Mouse (Mus musculus) cortical plate, adult 2 months (tissue): Measurements from ENCODE around the gene Kcnk2. TPM values are rescaled to one million over a fixed set of nuclear protein-coding genes. Genes with fewer than 3 reads are reported as not detected.

Experiments
- H3K27ac ChIP-seq: fragments of 200-500 bp; 2 replicates; pipeline ENCODE4 v1.5.1; 2012; ENCODE audit warnings: low read length, control low read depth, inconsistent platforms; ENCODE audit not compliant: insufficient read depth
- H3K4me1 ChIP-seq: fragments of 200-500 bp; 2 replicates; pipeline ENCODE4 v1.6.1; 2011; ENCODE audit warnings: low read length; ENCODE audit not compliant: control insufficient read depth, insufficient read depth
- H3K4me3 ChIP-seq: fragments of 200-500 bp; 2 replicates; pipeline ENCODE4 v1.5.1; 2011; ENCODE audit warnings: mild to moderate bottlenecking, low read length, control low read depth; ENCODE audit not compliant: insufficient read depth
- CTCF ChIP-seq: fragments of 200-500 bp; IDR thresholded peaks from 2 replicates; pipeline ENCODE4 v1.5.1; 2011; ENCODE audit warnings: mild to moderate bottlenecking, control low read depth, low read length; ENCODE audit not compliant: insufficient read depth; ENCODE audit errors: extremely low read depth
- POLR2A ChIP-seq: fragments of 200-500 bp; IDR thresholded peaks from 2 replicates; pipeline ENCODE4 v1.6.1; 2011; ENCODE audit warnings: mild to moderate bottlenecking, low read length, control low read depth; ENCODE audit not compliant: insufficient read depth; ENCODE audit errors: extremely low read depth
- polyA plus RNA-seq: library from polyadenylated mRNA; depleted of rRNA; stranded (reverse); fragments of >200 nt; gene quantifications from 2 replicates; pipeline ENCODE4 v1.2.3, GENCODE M21; 2012

Gene Kcnk2
- polyA plus RNA-seq, 1 experiment = 40.2 TPM

GRCm38 (mm10) chr1:189195758-189196157 is 206.3 kb downstream of the Kcnk2 start:
- TF ChIP-seq POLR2A (no peak), CTCF (no peak)
- Histone ChIP-seq H3K27ac (no peak overlapping the region), H3K4me3 (no peak overlapping the region), H3K4me1 (no peaks in the 10 kb centered on the region)

GRCm38 (mm10) chr1:189187737-189188390 is 214.2 kb downstream of the Kcnk2 start:
- Histone ChIP-seq H3K4me1 (peaks cover 4% of the 10 kb centered on the region), H3K4me3 (no peak overlapping the region), H3K27ac (peak overlapping the region; percentile 40; the same call in 1 of the 2 replicates)
- TF ChIP-seq POLR2A (no peak), CTCF (no peak)

GRCm38 (mm10) chr1:189185206-189185750 is 216.8 kb downstream of the Kcnk2 start:
- Histone ChIP-seq H3K27ac (peak overlapping the region; percentile 42; the same call in 1 of the 2 replicates), H3K4me3 (no peak overlapping the region), H3K4me1 (peaks cover 4% of the 10 kb centered on the region)
- no peak for TF ChIP-seq POLR2A
- TF ChIP-seq CTCF = no peak

GRCm38 (mm10) chr1:189177746-189178145 is 224.3 kb downstream of the Kcnk2 start:
- Histone ChIP-seq H3K27ac (no peak overlapping the region), H3K4me1 (no peaks in the 10 kb centered on the region; the same call in 1 of the 2 replicates), H3K4me3 (no peak overlapping the region)
- no peak for TF ChIP-seq POLR2A
- TF ChIP-seq CTCF = no peak

GRCm38 (mm10) chr1:189173479-189173878 is 228.6 kb downstream of the Kcnk2 start:
- no peaks in the 10 kb centered on the region; the same call in 1 of the 2 replicates for H3K4me1 ChIP-seq
- TF ChIP-seq POLR2A = no peak
- TF ChIP-seq CTCF = no peak
- no peak overlapping the region for H3K4me3 ChIP-seq
- H3K27ac ChIP-seq = no peak overlapping the region

- H3K4me3 ChIP-seq = no peak overlapping the region
- no peaks in the 10 kb centered on the region; the same call in 1 of the 2 replicates for H3K4me1 ChIP-seq
- no peak overlapping the region for H3K27ac ChIP-seq
- TF ChIP-seq CTCF (no peak), POLR2A (no peak)
Observed at GRCm38 (mm10) chr1:189171138-189171537, 230.9 kb downstream of the Kcnk2 start.

GRCm38 (mm10) chr1:189165756-189166155 is 236.3 kb downstream of the Kcnk2 start:
- TF ChIP-seq CTCF = no peak
- TF ChIP-seq POLR2A = no peak
- Histone ChIP-seq H3K4me3 (no peak overlapping the region), H3K4me1 (peaks cover 4% of the 10 kb centered on the region), H3K27ac (no peak overlapping the region)

- TF ChIP-seq CTCF (no peak), POLR2A (no peak)
- peaks cover 4% of the 10 kb centered on the region for H3K4me1 ChIP-seq
- no peak overlapping the region for H3K27ac ChIP-seq
- H3K4me3 ChIP-seq = no peak overlapping the region
Observed at GRCm38 (mm10) chr1:189165141-189165540, 236.9 kb downstream of the Kcnk2 start.

GRCm38 (mm10) chr1:189164721-189165120 is 237.4 kb downstream of the Kcnk2 start:
- peaks cover 4% of the 10 kb centered on the region for H3K4me1 ChIP-seq
- H3K27ac ChIP-seq = no peak overlapping the region
- TF ChIP-seq POLR2A = no peak
- no peak for TF ChIP-seq CTCF
- no peak overlapping the region for H3K4me3 ChIP-seq

GRCm38 (mm10) chr1:189164241-189164640 is 237.8 kb downstream of the Kcnk2 start:
- no peak overlapping the region for H3K4me3 ChIP-seq
- H3K4me1 ChIP-seq = peaks cover 4% of the 10 kb centered on the region
- H3K27ac ChIP-seq = no peak overlapping the region
- no peak for TF ChIP-seq POLR2A
- TF ChIP-seq CTCF = no peak
